Mouse (Mus musculus) forebrain, embryonic 16.5 days (tissue): ENCODE measurements around the gene Psmc2. TPM values are rescaled to one million over a fixed set of nuclear protein-coding genes. Genes with fewer than 3 reads are reported as not detected.
A peak's percentile ranks its signal among the peaks of the same experiment; 100 is the strongest.

Experiments
- ATAC-seq: fragments of 200-750 bp; cut with Nextera tagmentation; 2 replicates; pipeline ENCODE4 v1.8.0; 2017; ENCODE audit warnings: mild to moderate bottlenecking, moderate library complexity
- H3K27ac ChIP-seq: fragments of 300-500 bp; sonication (generic); 2 replicates; pipeline ENCODE4 v1.5.1; 2014; ENCODE audit warnings: low read length, control low read depth
- H3K27me3 ChIP-seq: fragments of 300-500 bp; sonication (generic); replicated peaks from 2 replicates; pipeline ENCODE4 v1.6.1; 2014; ENCODE audit warnings: low read length; ENCODE audit not compliant: control insufficient read depth, insufficient read depth
- H3K36me3 ChIP-seq: fragments of 300-500 bp; sonication (generic); 2 replicates; pipeline ENCODE4 v1.6.1; 2014; ENCODE audit not compliant: control insufficient read depth, insufficient read depth
- H3K4me1 ChIP-seq: fragments of 300-500 bp; sonication (generic); replicated peaks from 2 replicates; pipeline ENCODE4 v1.6.1; 2014; ENCODE audit warnings: low read length; ENCODE audit not compliant: control insufficient read depth, insufficient read depth
- H3K4me2 ChIP-seq: fragments of 300-500 bp; sonication (generic); 2 replicates; pipeline ENCODE4 v1.6.1; 2014; ENCODE audit warnings: mild to moderate bottlenecking, low read length, control low read depth
- H3K4me3 ChIP-seq: fragments of 300-500 bp; sonication (generic); replicated peaks from 2 replicates; pipeline ENCODE4 v1.5.1; 2014; ENCODE audit warnings: mild to moderate bottlenecking, low read length, control low read depth
- H3K9ac ChIP-seq: fragments of 300-500 bp; sonication (generic); replicated peaks from 2 replicates; pipeline ENCODE4 v1.6.1; 2014; ENCODE audit warnings: low read depth, low read length, control low read depth
- H3K9me3 ChIP-seq: fragments of 300-500 bp; sonication (generic); 2 replicates; pipeline ENCODE4 v1.6.1; 2016; ENCODE audit warnings: low read length; ENCODE audit not compliant: control insufficient read depth
- WGBS: fragments of 180-500 bp; shearing (Covaris S2); extraction: QIAGEN DNeasy Blood & Tissue Kit; methylation state at CpG from one replicate; pipeline ENCODE4 v1.1.7; 2014; 5-methylcytosine and 5-hydroxymethylcytosine counted together
- polyA plus RNA-seq: library from polyadenylated mRNA; unstranded; fragments of >200 nt; fragmentation: Nextera tagmentation; extraction: Ambion mirVana; gene quantifications from 2 replicates; pipeline ENCODE4 v1.2.1, GENCODE M21; 2015

Psmc2 gene
- polyA plus RNA-seq, 1 experiment from 2014 or later: 178 TPM

DNA sequence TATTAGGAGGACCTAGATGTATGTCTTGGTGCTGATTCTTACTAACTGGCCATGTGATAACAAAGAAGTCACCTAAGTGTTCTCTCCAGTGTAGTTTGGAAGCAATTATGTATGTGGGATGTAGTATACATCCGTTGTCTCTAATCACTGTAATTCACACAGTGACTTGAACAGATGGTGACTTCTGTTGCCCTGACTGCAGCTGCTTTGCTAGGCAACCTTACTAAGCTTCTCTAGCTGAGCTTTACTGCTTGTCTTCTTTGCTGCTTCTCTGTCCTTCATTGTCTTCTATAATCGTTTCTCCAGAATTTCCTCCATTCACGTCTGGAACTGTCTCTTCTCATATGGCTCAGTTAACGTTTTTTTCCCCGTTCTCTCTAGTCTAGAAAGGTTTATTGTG is 4.0 kb downstream of the Psmc2 start:
- peaks cover 30% of the 10 kb centered on the region for H3K4me1 ChIP-seq
- no peak overlapping the region for H3K27ac ChIP-seq
- no peaks in the 10 kb centered on the region for H3K9me3 ChIP-seq
- no peaks in the 10 kb centered on the region for H3K27me3 ChIP-seq
- no peak for ATAC-seq
- no peak overlapping the region for H3K4me3 ChIP-seq
- 63% methylated on average over 5 of the region's 5 CpGs for WGBS
- no peak overlapping the region for H3K4me2 ChIP-seq
- no peak overlapping the region for H3K9ac ChIP-seq
- no peaks in the 10 kb centered on the region for H3K36me3 ChIP-seq

DNA sequence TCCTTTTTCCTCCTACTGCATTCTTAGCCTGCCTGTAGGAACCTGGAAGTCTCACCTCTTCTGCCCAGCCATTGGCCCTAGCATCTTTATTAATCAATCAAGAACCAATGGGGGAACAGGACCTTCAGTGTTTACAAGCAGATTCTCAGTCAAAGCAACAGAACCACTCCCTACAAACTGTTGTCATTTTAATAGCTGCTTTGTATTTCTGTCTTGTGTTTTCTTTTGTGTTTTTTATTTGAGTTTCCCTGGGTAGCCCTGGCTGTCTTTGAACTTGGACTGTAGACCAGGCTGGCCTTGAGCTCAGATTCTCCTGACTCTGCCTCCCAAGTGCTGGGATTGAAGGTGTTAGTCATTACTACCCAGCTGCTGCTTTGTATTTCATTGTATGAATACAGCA is 7.1 kb downstream of the Psmc2 start:
- Histone ChIP-seq H3K9me3 (no peaks in the 10 kb centered on the region), H3K4me1 (peaks cover 23% of the 10 kb centered on the region), H3K27ac (no peak overlapping the region), H3K9ac (no peak overlapping the region), H3K36me3 (peaks cover 11% of the 10 kb centered on the region), H3K4me2 (no peak overlapping the region), H3K4me3 (no peak overlapping the region), H3K27me3 (no peaks in the 10 kb centered on the region)
- no peak for ATAC-seq

DNA sequence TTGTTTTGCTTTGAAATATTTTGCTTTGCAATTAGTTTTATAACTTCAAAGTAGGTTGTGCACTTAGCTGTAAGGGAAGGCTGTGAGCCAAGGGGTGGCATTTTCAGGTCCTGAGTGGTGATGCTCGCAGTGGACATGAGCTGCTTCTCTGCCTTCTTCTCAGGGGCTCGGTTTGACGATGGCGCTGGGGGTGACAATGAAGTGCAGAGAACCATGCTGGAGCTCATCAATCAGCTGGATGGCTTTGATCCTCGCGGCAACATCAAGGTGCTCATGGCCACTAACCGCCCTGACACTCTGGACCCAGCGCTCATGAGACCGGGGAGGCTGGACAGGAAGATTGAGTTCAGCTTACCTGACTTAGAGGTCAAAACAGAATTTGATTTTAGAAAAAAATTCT is 17.8 kb downstream of the Psmc2 start:
- no peaks in the 10 kb centered on the region for H3K9me3 ChIP-seq
- no peak overlapping the region for H3K4me2 ChIP-seq
- H3K9ac ChIP-seq: no peak overlapping the region
- no peaks in the 10 kb centered on the region for H3K4me1 ChIP-seq
- no peak for ATAC-seq
- no peak overlapping the region for H3K27ac ChIP-seq
- no peaks in the 10 kb centered on the region for H3K27me3 ChIP-seq
- 94% methylated on average over 9 of the region's 9 CpGs for WGBS
- peaks cover 33% of the 10 kb centered on the region for H3K36me3 ChIP-seq
- H3K4me3 ChIP-seq: no peak overlapping the region

DNA sequence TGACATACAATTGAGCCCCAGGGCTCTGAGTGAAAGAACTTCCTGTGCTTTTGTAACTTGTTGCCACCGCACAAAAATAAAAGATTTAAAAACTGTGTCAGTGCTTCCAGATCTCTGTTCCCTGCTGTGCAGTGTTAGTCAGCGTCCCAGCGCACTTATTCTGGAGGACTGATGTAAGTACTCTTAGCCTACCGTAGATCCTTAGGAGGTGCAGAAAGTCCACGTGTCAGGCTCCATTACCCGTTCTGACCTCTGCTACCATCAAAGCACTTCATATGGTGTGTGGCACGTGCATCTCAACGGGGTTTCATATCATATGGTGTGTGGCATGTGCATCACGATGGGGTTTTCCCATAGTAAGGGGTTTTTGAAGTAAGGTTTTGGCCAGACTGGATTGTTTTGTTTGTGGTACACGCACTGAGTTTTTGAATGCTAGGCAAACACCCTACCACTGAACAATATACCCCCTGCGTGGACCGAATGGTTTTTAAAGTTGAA is 18.7 kb downstream of the Psmc2 start:
- H3K4me1 ChIP-seq: no peaks in the 10 kb centered on the region
- no peak overlapping the region for H3K4me3 ChIP-seq
- peaks cover 33% of the 10 kb centered on the region for H3K36me3 ChIP-seq
- H3K27ac ChIP-seq: no peak overlapping the region
- no peak for ATAC-seq
- no peaks in the 10 kb centered on the region for H3K27me3 ChIP-seq
- H3K9me3 ChIP-seq: no peaks in the 10 kb centered on the region
- H3K9ac ChIP-seq: no peak overlapping the region
- H3K4me2 ChIP-seq: no peak overlapping the region
- WGBS: 79% methylated on average over 12 of the region's 12 CpGs

DNA sequence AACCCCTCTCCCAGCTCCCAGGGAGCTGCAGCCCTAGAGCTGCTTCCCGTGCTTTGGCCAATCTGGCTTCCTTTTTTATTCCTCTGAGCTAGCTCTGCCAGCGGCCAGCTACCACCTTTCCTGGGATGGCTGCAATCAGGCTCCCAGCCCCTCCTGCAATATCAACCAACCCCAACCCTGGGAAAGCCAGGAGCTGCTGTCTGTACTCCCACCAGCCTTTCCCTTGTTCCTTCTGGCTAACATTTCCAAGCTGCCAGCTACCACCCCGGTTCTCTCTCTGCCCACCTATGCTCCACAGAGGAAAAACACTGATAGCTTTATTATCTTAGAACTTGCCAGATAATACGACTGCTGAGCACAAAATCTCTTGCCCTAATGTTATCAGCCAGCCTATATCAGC is 19.8 kb downstream of the Psmc2 start:
- Histone ChIP-seq H3K4me1 (no peaks in the 10 kb centered on the region), H3K9me3 (no peaks in the 10 kb centered on the region), H3K4me3 (no peak overlapping the region), H3K27me3 (no peaks in the 10 kb centered on the region), H3K9ac (no peak overlapping the region), H3K4me2 (no peak overlapping the region), H3K36me3 (peaks cover 28% of the 10 kb centered on the region), H3K27ac (no peak overlapping the region)
- ATAC-seq: no peak
- 87% methylated on average over 4 of the region's 4 CpGs for WGBS

DNA sequence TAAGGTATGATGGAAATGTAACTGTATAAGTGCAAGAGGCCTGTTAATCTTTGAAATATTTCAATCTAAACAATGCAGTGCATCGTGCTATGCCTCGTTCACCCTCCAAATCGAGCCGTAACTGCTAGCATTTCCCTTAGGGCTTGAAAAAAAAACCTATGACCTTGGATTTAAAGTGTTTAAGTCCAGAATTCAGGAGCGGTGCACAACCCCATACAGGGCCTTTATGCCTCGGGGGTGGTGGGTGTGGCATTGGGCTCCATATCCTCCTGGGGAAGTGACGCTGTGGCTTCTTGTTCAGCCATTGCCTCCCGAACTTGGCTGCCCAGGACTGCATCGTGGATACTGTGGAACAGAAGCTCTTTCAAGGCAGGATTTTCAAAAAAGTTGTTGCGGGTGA is 25.8 kb downstream of the Psmc2 start:
- ATAC-seq: no peak
- Histone ChIP-seq H3K4me1 (no peaks in the 10 kb centered on the region), H3K9ac (no peak overlapping the region), H3K27me3 (no peaks in the 10 kb centered on the region), H3K27ac (no peak overlapping the region), H3K4me3 (no peak overlapping the region), H3K9me3 (no peaks in the 10 kb centered on the region), H3K36me3 (no peaks in the 10 kb centered on the region), H3K4me2 (no peak overlapping the region)
- 75% methylated on average over 10 of the region's 10 CpGs for WGBS

DNA sequence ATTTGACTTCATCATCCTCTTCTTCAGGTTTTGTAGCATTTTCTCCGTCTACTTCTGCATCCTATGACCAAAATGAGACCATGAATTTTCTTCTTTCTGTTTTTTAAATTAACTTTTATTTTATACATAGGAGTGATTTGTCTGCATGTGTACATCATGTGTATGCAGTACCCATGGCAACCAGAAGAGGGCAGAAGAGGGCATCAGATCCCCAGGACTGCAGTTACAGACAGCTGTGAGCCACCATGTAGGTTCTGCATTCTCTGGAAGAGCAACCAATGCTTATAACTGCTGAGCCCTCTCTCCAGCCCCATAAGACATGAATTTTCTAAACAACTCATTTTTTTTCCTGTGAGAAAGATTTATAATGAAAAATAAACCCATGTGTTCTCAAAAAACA is 28.9 kb downstream of the Psmc2 start:
- H3K36me3 ChIP-seq: no peaks in the 10 kb centered on the region
- no peak overlapping the region for H3K4me2 ChIP-seq
- no peak overlapping the region for H3K27ac ChIP-seq
- H3K4me3 ChIP-seq: no peak overlapping the region
- 60% methylated on average over 1 of the region's 1 CpGs for WGBS
- H3K9ac ChIP-seq: no peak overlapping the region
- ATAC-seq: no peak
- no peaks in the 10 kb centered on the region for H3K4me1 ChIP-seq
- no peaks in the 10 kb centered on the region for H3K27me3 ChIP-seq
- no peaks in the 10 kb centered on the region for H3K9me3 ChIP-seq

DNA sequence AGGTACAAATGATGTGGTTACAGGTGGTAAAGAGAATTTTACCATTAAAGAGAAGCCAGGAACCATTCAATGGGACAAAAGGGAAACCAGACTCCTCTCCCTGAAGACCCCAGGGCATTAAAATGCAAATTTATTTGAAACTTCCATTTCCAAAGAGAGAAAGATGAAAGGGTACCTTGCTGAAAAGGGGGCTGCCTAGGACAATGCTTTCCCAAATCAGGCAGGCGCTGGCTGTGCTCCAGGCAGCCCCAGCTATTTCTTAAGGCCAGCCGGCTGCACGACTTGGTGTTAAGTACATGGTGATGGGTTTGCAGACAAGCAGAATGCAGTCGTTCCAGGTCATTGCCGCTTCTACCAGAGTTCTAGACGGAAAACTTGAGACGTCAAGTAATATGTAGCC is 41.3 kb downstream of the Psmc2 start:
- ATAC-seq: no peak
- Histone ChIP-seq H3K4me3 (no peak overlapping the region), H3K4me1 (no peaks in the 10 kb centered on the region; the same call in 1 of the 2 replicates), H3K9me3 (no peaks in the 10 kb centered on the region), H3K27ac (no peak overlapping the region), H3K36me3 (no peaks in the 10 kb centered on the region), H3K9ac (no peak overlapping the region), H3K27me3 (no peaks in the 10 kb centered on the region), H3K4me2 (no peak overlapping the region)
- WGBS: 5% methylated on average over 7 of the region's 7 CpGs

DNA sequence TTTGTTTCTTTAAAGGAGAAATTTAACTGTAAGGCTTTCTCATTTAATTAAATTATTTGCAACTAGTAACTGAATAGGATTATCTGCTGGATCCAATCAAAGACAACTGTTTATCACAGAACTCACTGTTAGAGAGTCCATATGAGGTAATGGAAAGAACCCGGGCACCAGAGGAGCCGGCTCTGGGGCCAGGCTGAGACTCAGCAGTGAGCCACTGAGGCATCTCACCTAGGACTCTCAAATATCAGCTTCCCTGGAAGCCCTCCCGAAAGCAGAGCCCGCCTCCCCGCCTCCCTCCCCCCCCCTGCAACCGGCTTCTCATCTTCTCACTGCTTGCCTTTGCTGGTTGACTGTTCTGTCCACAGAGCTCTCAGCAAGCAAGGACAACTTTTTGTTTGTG is 42.6 kb downstream of the Psmc2 start:
- H3K4me3 ChIP-seq: no peak overlapping the region
- no peak for ATAC-seq
- H3K4me1 ChIP-seq: no peaks in the 10 kb centered on the region; the same call in 1 of the 2 replicates
- WGBS: 25% methylated on average over 6 of the region's 6 CpGs
- no peak overlapping the region for H3K9ac ChIP-seq
- H3K9me3 ChIP-seq: no peaks in the 10 kb centered on the region
- H3K4me2 ChIP-seq: no peak overlapping the region
- no peaks in the 10 kb centered on the region for H3K36me3 ChIP-seq
- no peaks in the 10 kb centered on the region for H3K27me3 ChIP-seq
- no peak overlapping the region for H3K27ac ChIP-seq

DNA sequence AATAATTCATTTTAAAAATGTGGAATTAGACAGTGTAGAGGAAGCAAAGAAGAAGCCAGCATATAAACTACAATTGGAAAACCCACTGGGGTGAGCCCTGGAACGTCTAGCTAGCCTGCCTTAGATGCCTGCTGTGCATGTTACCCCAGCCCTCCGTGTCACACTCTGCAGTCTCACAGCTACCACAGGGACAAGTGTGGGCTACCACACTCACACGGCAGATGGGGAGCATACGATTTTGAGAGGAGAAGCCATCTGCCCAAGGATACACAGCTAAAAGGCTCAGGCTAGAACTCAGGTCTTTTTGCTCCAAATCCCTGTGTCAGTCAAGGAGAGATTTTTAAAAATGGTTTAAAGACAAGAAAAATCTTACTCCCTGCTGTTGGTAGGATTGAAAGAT is 43.8 kb downstream of the Psmc2 start:
- Histone ChIP-seq H3K36me3 (no peaks in the 10 kb centered on the region), H3K9ac (no peak overlapping the region), H3K9me3 (no peaks in the 10 kb centered on the region), H3K4me2 (no peak overlapping the region), H3K4me1 (no peaks in the 10 kb centered on the region; the same call in 1 of the 2 replicates), H3K27me3 (no peaks in the 10 kb centered on the region), H3K4me3 (no peak overlapping the region), H3K27ac (no peak overlapping the region)
- WGBS: 57% methylated on average over 4 of the region's 4 CpGs
- peak; percentile 77; the same call in 1 of the 2 replicates for ATAC-seq
